Mouse (Mus musculus) thymus, adult 2 months (tissue): ENCODE data around the gene Adsl. TPM values are rescaled to one million over a fixed set of nuclear protein-coding genes. Genes with fewer than 3 reads are reported as not detected.

ENCODE experiments used
- DNase-seq: peaks from one replicate; pipeline ENCODE4 v3.0.0; 2021
- H3K27ac ChIP-seq: fragments of 200-500 bp; 2 replicates; pipeline ENCODE4 v1.5.1; 2012; ENCODE audit warnings: low read length, control low read depth; ENCODE audit not compliant: control insufficient read depth, insufficient read depth
- H3K27me3 ChIP-seq: fragments of 200-500 bp; 2 replicates; pipeline ENCODE4 v1.6.1; 2012; ENCODE audit warnings: mild to moderate bottlenecking, low read length, moderate library complexity, mixed read lengths; ENCODE audit not compliant: control insufficient read depth, insufficient read depth
- H3K36me3 ChIP-seq: fragments of 200-500 bp; 2 replicates; pipeline ENCODE4 v1.6.1; 2012; ENCODE audit warnings: mild to moderate bottlenecking, low read length, moderate library complexity; ENCODE audit not compliant: control insufficient read depth, insufficient read depth
- H3K4me1 ChIP-seq: fragments of 200-500 bp; replicated peaks from 2 replicates; pipeline ENCODE4 v1.6.1; 2012; ENCODE audit warnings: low read length; ENCODE audit not compliant: control insufficient read depth, insufficient read depth
- H3K4me3 ChIP-seq: fragments of 200-500 bp; 2 replicates; pipeline ENCODE4 v1.5.1; 2012; ENCODE audit warnings: mild to moderate bottlenecking, low read length, control low read depth, moderate library complexity; ENCODE audit not compliant: control insufficient read depth, insufficient read depth
- CTCF ChIP-seq: fragments of 200-500 bp; IDR thresholded peaks from 2 replicates; pipeline ENCODE4 v1.5.1; 2012; ENCODE audit warnings: mild to moderate bottlenecking, control low read depth, low read length, moderate library complexity, borderline replicate concordance; ENCODE audit not compliant: control insufficient read depth, poor library complexity, insufficient read depth; ENCODE audit errors: extremely low read depth
- POLR2A ChIP-seq: fragments of 200-500 bp; IDR thresholded peaks from 2 replicates; pipeline ENCODE4 v1.6.1; 2012; ENCODE audit warnings: mild to moderate bottlenecking, low read length, control low read depth, moderate library complexity; ENCODE audit not compliant: control insufficient read depth, poor library complexity, insufficient read depth; ENCODE audit errors: extremely low read depth
- WGBS: fragments of 180-500 bp; shearing (Covaris S2); methylation state at CpG from one replicate; pipeline ENCODE4 v1.1.7; 2018; 5-methylcytosine and 5-hydroxymethylcytosine counted together
- polyA plus RNA-seq: library from polyadenylated mRNA; depleted of rRNA; stranded (reverse); fragments of >200 nt; gene quantifications from 2 replicates; pipeline ENCODE4 v1.2.3, GENCODE M21; 2012

Gene Adsl
- polyA plus RNA-seq, 1 experiment = 93.3 TPM

DNA sequence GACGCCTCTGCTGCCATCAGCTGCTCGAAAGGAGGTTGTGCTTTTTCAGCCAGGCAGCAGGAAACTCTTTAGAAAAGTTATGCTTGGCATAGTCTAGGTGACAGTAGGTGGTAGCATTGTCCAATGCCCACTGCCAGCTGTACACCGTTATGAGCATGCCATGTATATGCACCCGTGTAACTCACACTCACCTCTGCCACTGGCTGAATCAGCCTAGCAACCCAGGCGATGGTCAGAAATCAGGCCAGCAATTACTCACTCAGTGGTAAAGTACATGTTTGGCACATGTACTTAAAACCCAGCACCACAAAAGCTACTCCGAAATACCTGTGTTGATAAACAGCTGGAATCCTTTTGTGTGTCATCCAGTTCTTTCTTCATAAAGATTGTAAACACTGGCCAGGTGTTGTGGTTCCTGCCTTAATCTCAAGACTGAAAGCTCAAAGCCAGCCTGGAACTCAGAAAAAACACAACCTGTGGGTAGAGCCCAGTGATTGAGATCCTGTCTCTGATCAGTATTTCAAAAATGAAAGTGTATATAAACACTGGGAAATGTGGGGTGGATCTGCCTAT lies 6.7 kb upstream of the Adsl start:
- H3K4me1 ChIP-seq = peaks cover 21% of the 10 kb centered on the region
- WGBS = 74% methylated on average over 6 of the region's 6 CpGs
- no peaks in the 10 kb centered on the region for H3K36me3 ChIP-seq
- no peaks in the 10 kb centered on the region for H3K27me3 ChIP-seq
- DNase-seq = no peak
- H3K4me3 ChIP-seq = no peak overlapping the region
- TF ChIP-seq CTCF (no peak), POLR2A (no peak)
- H3K27ac ChIP-seq = peak overlapping the region; percentile 72

DNA sequence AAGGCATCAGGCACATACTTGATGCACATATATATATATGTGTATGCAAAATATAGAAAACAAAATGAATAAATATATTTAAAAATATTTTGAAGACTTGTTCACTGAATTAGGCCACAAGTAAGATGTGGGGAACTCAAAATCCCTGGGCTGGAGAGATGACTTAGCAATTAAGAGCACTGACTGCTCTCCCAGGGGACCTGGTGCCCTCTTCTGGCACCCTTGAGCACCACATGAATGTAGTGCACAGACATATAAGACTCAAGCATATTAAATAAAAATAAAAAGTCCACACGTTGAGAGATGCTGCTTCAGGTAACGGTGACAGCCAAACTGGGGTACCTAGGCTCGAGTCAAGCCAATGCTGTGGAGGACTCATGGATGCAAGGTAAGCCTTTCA lies 2.4 kb upstream of the Adsl start:
- Histone ChIP-seq H3K27ac (no peak overlapping the region), H3K27me3 (no peaks in the 10 kb centered on the region), H3K36me3 (no peaks in the 10 kb centered on the region), H3K4me3 (no peak overlapping the region), H3K4me1 (peaks cover 16% of the 10 kb centered on the region)
- TF ChIP-seq CTCF (no peak), POLR2A (no peak)
- 22% methylated on average over 3 of the region's 3 CpGs for WGBS
- peak; percentile 71 for DNase-seq

DNA sequence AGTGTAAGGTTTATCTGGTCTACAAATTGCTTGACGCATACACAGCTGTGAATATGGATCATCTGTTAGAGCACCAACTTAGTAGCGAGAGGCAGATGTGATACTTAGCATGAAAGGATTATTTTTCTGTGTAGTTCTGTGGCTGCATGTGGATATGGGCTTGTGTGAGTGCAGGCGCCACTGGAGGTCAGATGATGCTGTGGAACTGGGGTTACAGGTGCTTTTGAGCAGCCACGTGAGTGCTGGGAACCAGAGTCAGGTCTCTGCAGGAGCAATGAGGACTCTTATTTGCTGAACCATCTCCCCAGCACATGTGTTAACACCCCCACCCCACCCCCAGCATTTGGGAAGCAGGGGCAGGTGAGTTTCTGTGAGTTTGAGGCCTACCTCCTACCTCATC lies 1.1 kb downstream of the Adsl start:
- Histone ChIP-seq H3K36me3 (peaks cover 25% of the 10 kb centered on the region), H3K4me1 (peaks cover 9% of the 10 kb centered on the region), H3K27ac (no peak overlapping the region), H3K4me3 (no peak overlapping the region), H3K27me3 (no peaks in the 10 kb centered on the region)
- no peak for TF ChIP-seq CTCF
- TF ChIP-seq POLR2A = no peak
- no peak for DNase-seq
- 31% methylated on average over 4 of the region's 4 CpGs for WGBS

DNA sequence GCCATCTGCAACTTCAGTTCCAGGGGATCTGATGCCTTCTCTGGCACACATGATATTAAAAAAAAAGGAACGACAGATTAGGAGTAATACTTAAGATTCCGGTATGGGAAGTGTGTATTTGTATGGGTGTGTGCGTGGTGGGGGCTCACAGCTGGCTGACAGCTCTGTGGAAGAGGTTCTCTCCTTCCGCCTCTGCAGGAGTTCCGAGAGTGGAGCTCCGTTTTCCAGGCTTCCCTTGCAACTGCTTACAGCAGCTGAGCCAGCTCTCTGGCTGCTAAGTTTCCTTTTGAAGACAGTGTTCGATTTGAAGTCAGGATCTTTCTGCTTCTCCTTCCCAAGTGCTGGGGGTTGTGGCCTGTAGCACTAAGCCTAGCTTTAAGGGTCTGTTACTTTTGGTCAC lies 1.8 kb downstream of the Adsl start:
- TF ChIP-seq CTCF = no peak
- TF ChIP-seq POLR2A = no peak
- Histone ChIP-seq H3K27me3 (no peaks in the 10 kb centered on the region), H3K27ac (no peak overlapping the region), H3K36me3 (peaks cover 31% of the 10 kb centered on the region), H3K4me3 (no peak overlapping the region), H3K4me1 (peaks cover 9% of the 10 kb centered on the region)
- 90% methylated on average over 7 of the region's 7 CpGs for WGBS
- DNase-seq = no peak

DNA sequence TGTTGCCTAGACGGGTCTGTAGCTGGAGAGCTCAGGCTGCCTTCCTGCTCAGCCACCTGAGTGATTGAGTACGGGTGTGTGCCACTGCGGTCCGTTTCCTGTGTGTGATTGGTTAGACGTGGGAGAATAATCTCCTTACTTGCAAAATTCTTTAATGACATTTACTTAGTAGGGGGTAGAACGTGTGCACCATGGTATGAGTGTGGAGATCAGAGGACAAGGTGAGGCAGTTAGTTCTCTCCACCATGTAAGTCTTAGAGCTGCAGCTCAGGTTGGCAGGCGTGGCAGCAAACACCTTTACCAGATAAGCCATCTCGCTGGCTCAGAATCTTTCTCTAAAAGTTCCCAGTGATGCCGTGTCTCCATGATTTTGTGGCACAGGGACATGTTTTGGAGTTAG lies 5.7 kb downstream of the Adsl start:
- DNase-seq = no peak
- peaks cover 64% of the 10 kb centered on the region for H3K36me3 ChIP-seq

DNA sequence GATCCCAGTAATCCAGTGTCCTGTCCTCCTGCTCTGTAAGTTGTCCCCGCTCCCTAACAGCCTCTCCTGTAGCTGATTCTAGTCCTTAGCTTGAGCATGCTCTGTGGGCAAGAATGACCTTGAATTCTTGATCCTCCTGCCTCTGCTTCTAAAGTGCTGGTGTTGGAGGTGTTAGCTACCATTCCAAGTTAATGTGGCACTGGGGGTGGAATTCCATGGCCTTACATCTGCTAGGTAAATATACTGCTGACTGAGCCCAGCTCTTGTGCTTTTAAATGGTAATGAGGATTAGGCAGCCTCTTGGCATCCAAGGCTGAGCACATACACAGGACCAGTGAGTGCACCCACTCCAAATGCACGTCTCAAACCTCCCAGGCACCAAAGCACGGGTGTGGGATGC lies 6.6 kb downstream of the Adsl start:
- TF ChIP-seq POLR2A (no peak), CTCF (no peak)
- H3K27me3 ChIP-seq = no peaks in the 10 kb centered on the region
- H3K27ac ChIP-seq = no peak overlapping the region
- 95% methylated on average over 3 of the region's 3 CpGs for WGBS
- DNase-seq = no peak
- H3K4me3 ChIP-seq = no peak overlapping the region
- peaks cover 67% of the 10 kb centered on the region for H3K36me3 ChIP-seq
- H3K4me1 ChIP-seq = peaks cover 4% of the 10 kb centered on the region

More for the DNA sequence above, 5.7 kb downstream of the Adsl start:
- Histone ChIP-seq H3K27me3 (no peaks in the 10 kb centered on the region), H3K4me3 (no peak overlapping the region), H3K27ac (no peak overlapping the region), H3K4me1 (peaks cover 9% of the 10 kb centered on the region)
- no peak for TF ChIP-seq CTCF
- TF ChIP-seq POLR2A = no peak
- WGBS = 96% methylated on average over 9 of the region's 9 CpGs
